Mouse (Mus musculus) bone marrow macrophage, adult 2 months (primary cell): ENCODE measurements around the gene Mdga2.

Source experiments
- CTCF ChIP-seq: IDR thresholded peaks from 2 replicates; pipeline ENCODE4 v1.5.1; 2012; ENCODE audit warnings: low read depth, mild to moderate bottlenecking, low read length, moderate library complexity
- POLR2A ChIP-seq: IDR thresholded peaks from 2 replicates; pipeline ENCODE4 v1.6.1; 2012; ENCODE audit warnings: mild to moderate bottlenecking, low read depth, low read length, borderline replicate concordance

DNA sequence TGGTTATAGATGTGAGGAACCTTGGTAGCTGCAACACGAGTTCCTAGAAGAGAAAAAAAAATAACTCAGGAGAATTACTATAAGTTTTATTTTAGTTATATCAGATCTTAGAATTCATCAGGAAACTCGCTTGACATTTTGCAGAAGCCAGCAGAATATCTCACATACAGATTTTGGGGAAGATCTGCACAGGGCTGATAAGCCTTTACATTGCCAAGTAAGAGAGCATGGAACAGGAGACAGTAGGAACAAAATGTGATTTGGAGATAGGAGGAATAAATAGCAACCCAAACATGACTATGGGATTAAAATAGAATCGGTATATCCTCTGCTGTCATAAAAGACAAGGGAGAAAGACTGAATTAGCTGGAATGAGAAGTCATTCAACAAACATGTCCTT, 602.4 kb downstream of the Mdga2 start:
- no peak for TF ChIP-seq CTCF
- no peak for TF ChIP-seq POLR2A
